Comparison of ENCODE assay signal across 7 mouse cellular contexts in genomic region chr13:12395571-12395970, GRCm38 (mm10). TPM values are rescaled to one million over a fixed set of nuclear protein-coding genes. Genes with fewer than 3 reads are reported as not detected.
DNase-seq lines count a peak whose midpoint lies in the region; ATAC-seq and TF ChIP-seq lines count a peak whose summit lies in the region.

No protein-coding gene starts in this region.

- no peaks in the 10 kb centered on the region for H3K9me3 ChIP-seq in lung, embryonic 16.5 days (ENCODE audit: control insufficient read depth, low read length)
- H3K9me3 ChIP-seq in forebrain, embryonic 11.5 days (ENCODE audit: control insufficient read depth, low read length) = no peaks in the 10 kb centered on the region
- H3K9me3 ChIP-seq in limb, embryonic 15.5 days = no peaks in the 10 kb centered on the region
- no peaks in the 10 kb centered on the region for H3K9me3 ChIP-seq in neural tube, embryonic 14.5 days (ENCODE audit: control insufficient read depth, low read length)

- no peak for DNase-seq in lung, postnatal 4 days
- no peak for DNase-seq in forebrain, embryonic 11.5 days (ENCODE audit: low spot score)
- DNase-seq in gastrocnemius, postnatal 14 days = no peak

- H3K4me3 ChIP-seq in lung, embryonic 16.5 days (ENCODE audit: low read length) = peak overlapping the region; percentile 97
- H3K4me3 ChIP-seq in bone marrow, adult 2 months (replicated peaks; ENCODE audit: control insufficient read depth, low read depth, low read length) = peak overlapping the region; percentile 95
- peak overlapping the region; percentile 80 for H3K4me3 ChIP-seq in forebrain, embryonic 11.5 days (ENCODE audit: low read depth, low read length)
- peak overlapping the region; percentile 71 for H3K4me3 ChIP-seq in limb, embryonic 15.5 days
- H3K4me3 ChIP-seq in neural tube, embryonic 14.5 days (ENCODE audit: low read depth, low read length) = peak overlapping the region; percentile 86

- no peak for TF ChIP-seq CTCF in bone marrow, adult 2 months (IDR thresholded peaks at IDR 0.05; ENCODE audit: control insufficient read depth, insufficient read depth, low read length)

- peak overlapping the region; percentile 75 for H3K9ac ChIP-seq in lung, embryonic 16.5 days (ENCODE audit: low read length)
- H3K9ac ChIP-seq in forebrain, embryonic 11.5 days (ENCODE audit: low read length) = peak overlapping the region; percentile 56
- H3K9ac ChIP-seq in limb, embryonic 15.5 days = peak overlapping the region; percentile 37
- H3K9ac ChIP-seq in neural tube, embryonic 14.5 days (replicated peaks; ENCODE audit: low read depth, low read length) = peak overlapping the region; percentile 47; the same call in 1 of the 2 replicates

- WGBS in lung, embryonic 16.5 days = under 1% methylated on average over 23 of the region's 23 CpGs
- WGBS in bone marrow, adult 2 months = under 1% methylated on average over 23 of the region's 23 CpGs
- WGBS in forebrain, embryonic 11.5 days = under 1% methylated on average over 23 of the region's 23 CpGs
- under 1% methylated on average over 23 of the region's 23 CpGs for WGBS in limb, embryonic 15.5 days
- WGBS in neural tube, embryonic 14.5 days = under 1% methylated on average over 23 of the region's 23 CpGs

- ATAC-seq in lung, embryonic 16.5 days (ENCODE audit: low read depth) = peak; percentile 8; the same call in 1 of the 2 replicates
- no peak for ATAC-seq in forebrain, embryonic 11.5 days (replicated peaks; ENCODE audit: low FRiP score)
- ATAC-seq in limb, embryonic 15.5 days (ENCODE audit: insufficient number of reproducible peaks, low FRiP score, low TSS enrichment, low read depth) = no peak; the same call in 1 of the 2 replicates
- peak; percentile 23 for ATAC-seq in neural tube, embryonic 14.5 days (ENCODE audit: low read depth)

- peak overlapping the region; percentile 96 for H3K4me2 ChIP-seq in lung, embryonic 16.5 days (ENCODE audit: low read depth, low read length)
- H3K4me2 ChIP-seq in forebrain, embryonic 11.5 days (ENCODE audit: low read depth, low read length, severe bottlenecking) = peak overlapping the region; percentile 79
- peak overlapping the region; percentile 89 for H3K4me2 ChIP-seq in limb, embryonic 15.5 days
- peak overlapping the region; percentile 84 for H3K4me2 ChIP-seq in neural tube, embryonic 14.5 days (ENCODE audit: low read depth, low read length)

- peaks cover 7% of the 10 kb centered on the region for H3K4me1 ChIP-seq in lung, embryonic 16.5 days (replicated peaks; ENCODE audit: control insufficient read depth, insufficient read depth, low read length)
- no peaks in the 10 kb centered on the region for H3K4me1 ChIP-seq in bone marrow, adult 2 months (ENCODE audit: control insufficient read depth, insufficient read depth, low read length)
- H3K4me1 ChIP-seq in forebrain, embryonic 11.5 days (replicated peaks; ENCODE audit: control insufficient read depth, insufficient read depth, low read length) = peaks cover 4% of the 10 kb centered on the region; the same call in 1 of the 2 replicates
- peaks cover 8% of the 10 kb centered on the region for H3K4me1 ChIP-seq in limb, embryonic 15.5 days
- peaks cover 7% of the 10 kb centered on the region for H3K4me1 ChIP-seq in neural tube, embryonic 14.5 days (ENCODE audit: control insufficient read depth, insufficient read depth, low read length)

- peaks cover 6% of the 10 kb centered on the region; the same call in 1 of the 2 replicates for H3K36me3 ChIP-seq in lung, embryonic 16.5 days (ENCODE audit: control insufficient read depth, insufficient read depth, low read length)
- no peaks in the 10 kb centered on the region; the same call in 1 of the 2 replicates for H3K36me3 ChIP-seq in forebrain, embryonic 11.5 days (ENCODE audit: control insufficient read depth, insufficient read depth, low read length)
- H3K36me3 ChIP-seq in limb, embryonic 15.5 days = peaks cover 20% of the 10 kb centered on the region
- H3K36me3 ChIP-seq in neural tube, embryonic 14.5 days (ENCODE audit: control insufficient read depth, insufficient read depth, low read length) = no peaks in the 10 kb centered on the region

- H3K27ac ChIP-seq in lung, embryonic 16.5 days (ENCODE audit: low read length) = no peak overlapping the region
- H3K27ac ChIP-seq in bone marrow, adult 2 months (ENCODE audit: control insufficient read depth, insufficient read depth, low read depth, low read length, poor library complexity) = 0 out of 2 replicates have a peak overlapping the region, but pooled peaks have one; percentile 6
- H3K27ac ChIP-seq in forebrain, embryonic 11.5 days (ENCODE audit: low read depth, low read length) = no peak overlapping the region
- no peak overlapping the region for H3K27ac ChIP-seq in limb, embryonic 15.5 days
- no peak overlapping the region for H3K27ac ChIP-seq in neural tube, embryonic 14.5 days (ENCODE audit: low read depth, low read length)

- intact Hi-C loops in gastrocnemius, postnatal 14 days (cut with DNase I; ENCODE audit: low total_unique reads) = loop anchor here (10.0 kb wide), 1 partner anchor 181 kb away; no protein-coding TSS in a partner anchor

- no peaks in the 10 kb centered on the region for H3K27me3 ChIP-seq in lung, embryonic 16.5 days (ENCODE audit: control insufficient read depth, insufficient read depth, low read depth, low read length)
- no peaks in the 10 kb centered on the region for H3K27me3 ChIP-seq in forebrain, embryonic 11.5 days (ENCODE audit: control insufficient read depth, insufficient read depth, low read length)
- peaks cover 9% of the 10 kb centered on the region; the same call in 1 of the 2 replicates for H3K27me3 ChIP-seq in limb, embryonic 15.5 days
- no peaks in the 10 kb centered on the region for H3K27me3 ChIP-seq in neural tube, embryonic 14.5 days (ENCODE audit: control insufficient read depth, insufficient read depth, low read length)

- TF ChIP-seq POLR2A in bone marrow, adult 2 months (IDR thresholded peaks at IDR 0.05; ENCODE audit: borderline replicate concordance, control insufficient read depth, low read depth, low read length) = no peak

RNA-seq across cellular contexts. Expression of gene Heatr1, which starts 0.7 kb away (rescaled TPM):
- 12.1 and 14.6 TPM in 2 replicates for polyA plus RNA-seq in lung, embryonic 16.5 days (2015; fragmentation: Nextera tagmentation; extraction: Ambion mirVana)
- 8.1 and 10.0 TPM in 2 replicates for polyA plus RNA-seq in bone marrow, adult 2 months (2011; ENCODE audit: insufficient read depth, insufficient read length, low replicate concordance, missing spikeins)
- 44.7 and 46.2 TPM in 2 replicates for polyA plus RNA-seq in forebrain, embryonic 11.5 days (2014; fragmentation: Nextera tagmentation; extraction: Ambion mirVana)
- polyA plus RNA-seq in limb, embryonic 15.5 days (2015; fragmentation: Nextera tagmentation; extraction: Ambion mirVana) = 13.4 and 14.2 TPM in 2 replicates
- polyA plus RNA-seq in neural tube, embryonic 14.5 days (2014; fragmentation: Nextera tagmentation; extraction: Ambion mirVana) = 17.0 and 21.1 TPM in 2 replicates
- total RNA-seq in gastrocnemius, postnatal 14 days (2021) = 10 to 100 TPM; 12.2 to 13.0 TPM

RNA-seq across cellular contexts. Expression of gene Actn2, which starts 55.0 kb away (rescaled TPM):
- polyA plus RNA-seq in lung, embryonic 16.5 days (2015; fragmentation: Nextera tagmentation; extraction: Ambion mirVana) = 42.4 and 53.1 TPM in 2 replicates
- polyA plus RNA-seq in bone marrow, adult 2 months (2011; ENCODE audit: insufficient read depth, insufficient read length, low replicate concordance, missing spikeins) = 1.5 and 4.0 TPM in 2 replicates
- polyA plus RNA-seq in forebrain, embryonic 11.5 days (2014; fragmentation: Nextera tagmentation; extraction: Ambion mirVana) = 0.41 and 0.65 TPM in 2 replicates
- 158 and 510 TPM in 2 replicates for polyA plus RNA-seq in limb, embryonic 15.5 days (2015; fragmentation: Nextera tagmentation; extraction: Ambion mirVana)
- 4.8 and 5.4 TPM in 2 replicates for polyA plus RNA-seq in neural tube, embryonic 14.5 days (2014; fragmentation: Nextera tagmentation; extraction: Ambion mirVana)
- 1,000 to 10,000 TPM; 1,554 to 1,683 TPM for total RNA-seq in gastrocnemius, postnatal 14 days (2021)

Comparison
In these comparisons a context has a peak if more than half of its experiments do, and no peak if none do; other contexts are left out.
1. ATAC-seq: peak in lung, embryonic 16.5 days (single experiment) and neural tube, embryonic 14.5 days (single experiment); none in forebrain, embryonic 11.5 days (single experiment) and limb, embryonic 15.5 days (single experiment).
2. Peak in every context shown above with its lines, with median percentiles within 50 percentile points of each other: H3K4me2 ChIP-seq, H3K4me3 ChIP-seq and H3K9ac ChIP-seq.